Mouse (Mus musculus) adrenal gland, postnatal 14 days (tissue): ENCODE measurements around the gene Ninj2. TPM values are rescaled to one million over a fixed set of nuclear protein-coding genes. Genes with fewer than 3 reads are reported as not detected.

ENCODE experiments used
- DNase-seq: peaks from one replicate; pipeline ENCODE4 v3.0.0; 2021; ENCODE audit warnings: mixed read lengths
- total RNA-seq: library from RNA; stranded (reverse); gene quantifications from 2 replicates; pipeline ENCODE4 v1.2.3, GENCODE M21; 2021

The Ninj2 gene
- total RNA-seq, 1 experiment from 2014 or later: not detected

DNA sequence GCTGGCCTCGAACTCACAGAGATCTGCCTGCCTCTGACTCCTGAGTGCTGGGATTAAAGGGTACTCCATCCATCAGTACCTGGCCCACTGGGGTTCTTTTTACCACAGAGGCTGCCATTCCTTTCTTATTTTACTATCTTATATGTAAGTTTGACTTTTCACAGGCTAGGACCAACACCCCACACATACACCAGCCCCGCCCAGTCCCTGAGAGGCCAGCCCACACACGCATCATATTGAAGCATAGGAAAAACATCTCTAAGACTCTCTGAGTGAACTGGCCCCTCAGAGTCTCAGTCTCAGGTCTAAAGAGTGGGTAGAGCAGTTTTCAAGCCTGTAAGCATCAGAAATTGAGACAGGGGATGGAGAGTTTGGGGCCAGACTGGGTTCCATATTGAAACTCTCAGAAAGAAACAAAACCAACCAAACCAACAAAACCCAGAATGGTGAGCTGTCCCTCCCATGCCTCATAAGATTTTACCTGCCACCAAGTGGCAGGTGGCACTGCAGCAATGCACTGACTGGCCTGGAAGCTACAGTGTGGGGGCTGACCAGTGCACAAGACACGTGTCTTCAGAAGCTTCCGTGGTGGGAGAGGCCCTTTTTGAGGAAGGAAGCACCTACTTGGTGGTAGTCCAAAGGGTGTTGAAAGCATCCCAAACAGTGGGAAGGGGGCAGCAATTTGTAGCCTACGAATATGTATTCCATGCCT is 86.0 kb downstream of the Ninj2 start:
- DNase-seq: no peak

DNA sequence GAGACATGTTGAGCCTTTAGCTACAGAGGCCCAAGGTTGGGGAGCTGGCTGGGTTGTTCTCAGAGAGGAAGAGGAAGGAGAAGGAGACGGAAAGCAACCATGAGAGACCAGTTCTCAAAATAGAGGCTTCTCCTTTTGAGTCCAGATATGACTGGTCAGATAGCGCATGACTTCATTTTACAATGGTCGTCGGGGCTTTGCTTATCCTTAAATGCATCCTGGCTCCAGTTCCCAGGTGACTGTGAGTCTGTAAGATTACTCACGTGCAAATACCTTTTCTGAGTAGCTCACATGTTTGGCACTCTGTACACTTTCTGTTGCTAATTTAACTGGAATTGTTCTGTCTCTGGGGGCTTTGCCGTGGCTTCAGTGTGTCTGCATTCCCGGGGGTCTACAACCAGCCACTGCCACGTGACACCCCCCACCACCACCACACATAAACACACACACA is 86.6 kb downstream of the Ninj2 start:
- no peak for DNase-seq

DNA sequence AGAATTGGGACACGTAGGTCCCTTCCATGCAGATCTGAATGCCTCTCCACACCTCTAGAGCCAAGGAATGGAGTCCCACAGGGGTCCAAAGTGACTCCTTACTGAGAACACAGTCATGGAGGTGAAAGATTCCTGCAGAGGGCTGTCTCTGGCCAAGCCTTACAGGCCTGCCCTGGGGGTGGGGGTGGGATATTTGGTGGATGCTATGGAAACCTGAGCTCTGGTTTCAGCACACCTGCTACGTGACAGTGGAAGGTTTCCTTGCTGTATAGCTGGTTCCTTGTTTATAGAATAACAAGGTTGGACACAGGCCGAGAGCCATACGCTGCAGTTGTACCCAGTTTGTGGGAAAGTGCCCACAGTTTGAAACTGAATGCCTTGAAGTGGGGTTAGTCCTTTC is 87.3 kb downstream of the Ninj2 start:
- no peak for DNase-seq

DNA sequence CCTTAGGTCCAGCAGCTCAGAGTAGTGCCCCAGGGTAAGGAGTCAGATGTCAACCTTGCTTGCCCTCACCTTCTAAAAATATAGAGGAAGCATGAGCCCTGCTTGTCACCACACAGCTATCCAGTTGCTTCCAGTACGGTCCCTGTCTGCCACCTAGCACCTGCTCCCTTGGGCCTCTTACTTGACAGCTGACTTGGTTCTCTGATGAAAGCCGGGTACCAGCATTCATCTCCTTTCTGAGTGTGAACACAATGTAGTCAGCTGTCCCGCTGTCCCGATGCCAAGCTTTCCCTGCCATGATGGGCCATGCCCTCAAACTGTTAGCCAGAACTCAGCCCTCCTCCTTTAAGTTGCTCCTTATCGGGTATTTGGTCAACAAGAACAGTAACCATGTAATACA is 89.0 kb downstream of the Ninj2 start:
- no peak for DNase-seq

DNA sequence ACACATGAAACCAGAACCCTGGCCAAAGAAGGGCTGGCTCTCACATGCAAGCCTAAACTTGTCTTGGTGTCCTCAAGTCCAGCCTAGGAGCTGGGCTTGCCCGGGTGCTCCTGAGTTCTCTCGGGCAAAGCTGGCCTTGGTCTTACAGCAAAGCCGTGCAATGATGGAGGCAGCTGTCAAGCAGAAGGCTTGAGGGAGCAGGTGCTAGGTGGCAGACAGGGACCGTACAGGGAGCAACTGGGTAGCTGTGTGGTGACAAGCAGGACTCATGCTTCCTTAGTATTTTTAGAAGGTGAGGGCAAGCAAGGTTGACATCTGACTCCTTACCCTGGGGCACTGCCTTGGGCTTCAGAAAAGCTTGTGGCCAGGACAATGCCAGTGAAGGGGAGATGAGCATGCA is 90.6 kb downstream of the Ninj2 start:
- DNase-seq: no peak

DNA sequence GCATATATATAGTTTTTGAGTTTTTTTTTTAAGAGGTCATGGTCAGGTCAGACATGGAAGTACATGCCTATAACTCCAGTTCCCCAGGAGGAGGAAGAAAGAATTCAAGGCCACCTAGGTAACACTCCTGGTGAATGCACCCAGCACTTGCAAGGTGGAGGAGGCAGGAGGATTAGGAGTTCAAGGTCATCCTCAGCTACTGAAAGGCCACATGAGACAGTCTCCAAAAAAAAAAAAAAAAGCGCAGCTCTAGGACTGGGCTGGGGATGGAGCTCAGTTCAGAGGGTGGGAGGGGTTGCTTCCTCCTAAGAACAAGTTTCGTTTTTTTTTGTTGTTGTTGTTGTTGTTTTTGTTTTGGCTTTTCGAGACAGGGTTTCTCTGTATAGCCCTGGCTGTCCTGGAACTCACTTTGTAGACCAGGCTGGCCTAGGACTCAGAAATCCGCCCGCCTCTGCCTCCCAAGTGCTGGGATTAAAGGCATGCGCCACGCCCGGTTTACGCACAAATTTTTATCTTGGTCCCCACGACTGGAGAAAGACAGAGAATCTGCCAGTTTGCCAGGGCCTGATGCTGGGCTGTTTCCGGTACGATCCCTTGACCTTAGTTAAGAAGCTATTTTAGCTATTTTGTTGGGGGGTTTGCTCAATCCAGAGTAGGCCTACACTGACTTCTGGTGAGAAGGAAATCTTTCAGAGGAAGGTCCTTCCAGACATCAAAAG is 92.0 kb downstream of the Ninj2 start:
- no peak for DNase-seq

DNA sequence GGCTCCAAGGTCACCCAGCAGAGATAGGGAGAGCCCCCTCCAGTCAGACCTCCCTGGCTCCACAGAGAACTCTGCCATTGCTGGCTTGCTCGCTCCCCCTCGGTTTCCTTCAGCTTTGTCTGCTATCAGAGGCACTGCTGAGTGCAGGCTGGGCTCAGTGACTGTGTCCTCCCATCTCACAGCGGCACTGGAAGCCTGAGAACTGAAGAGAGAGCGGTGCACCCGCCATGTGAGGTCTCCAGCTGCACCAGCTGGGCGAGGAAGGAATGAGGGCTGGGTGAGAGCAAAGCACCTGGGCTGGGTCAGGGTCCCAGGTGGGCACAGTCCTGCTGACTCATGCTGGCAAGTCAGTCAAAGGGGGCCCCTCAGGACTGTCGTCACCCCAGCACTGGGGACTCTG is 92.6 kb downstream of the Ninj2 start:
- DNase-seq: no peak

DNA sequence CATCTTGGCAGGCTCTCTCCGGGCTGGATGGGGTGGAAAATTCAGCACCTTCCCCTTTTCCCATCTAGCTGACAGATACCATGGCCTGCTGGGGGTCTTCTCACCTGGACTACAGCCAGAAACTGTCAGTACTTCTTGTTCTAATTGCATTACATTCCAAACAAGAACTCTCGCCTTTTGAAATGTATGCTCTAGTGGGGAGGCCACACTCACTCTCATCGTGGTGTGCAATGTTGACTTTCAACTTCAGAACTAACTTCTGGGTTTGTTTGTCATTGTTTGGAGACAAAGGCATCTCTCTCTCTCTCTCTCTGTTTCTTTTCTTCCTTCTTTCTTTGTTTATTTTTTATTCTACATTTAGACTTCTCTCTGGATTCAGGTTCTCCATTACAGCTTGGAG is 93.4 kb downstream of the Ninj2 start:
- DNase-seq: no peak

DNA sequence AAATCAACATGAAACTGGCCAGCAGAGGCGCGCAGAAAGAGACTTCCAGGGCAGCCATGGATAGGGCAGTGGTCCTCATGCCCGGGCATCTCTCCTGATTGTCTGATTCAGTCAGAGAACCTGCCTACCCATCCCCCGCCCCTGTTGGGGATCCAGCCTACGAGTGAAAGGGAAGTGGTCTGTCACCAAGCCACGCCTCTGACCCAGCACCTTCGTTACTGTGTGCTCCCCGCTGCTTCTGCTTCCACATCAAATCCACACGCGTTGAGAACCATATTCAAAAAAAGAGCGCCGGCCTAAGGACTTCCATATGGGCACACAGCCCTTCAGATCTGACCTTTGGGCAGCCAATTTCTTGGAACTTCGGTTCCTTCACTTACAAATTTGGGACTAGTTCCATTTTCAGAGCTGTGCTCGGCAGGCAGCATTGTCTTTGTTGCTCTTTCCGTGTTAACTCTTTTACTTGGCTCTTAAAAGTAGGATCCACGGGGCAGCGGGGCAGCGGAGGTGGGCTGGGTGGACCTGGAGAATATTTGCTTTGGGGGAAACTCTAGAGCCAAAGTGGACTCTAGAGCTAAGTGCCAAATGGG is 94.5 kb downstream of the Ninj2 start:
- DNase-seq: peak; percentile 56

DNA sequence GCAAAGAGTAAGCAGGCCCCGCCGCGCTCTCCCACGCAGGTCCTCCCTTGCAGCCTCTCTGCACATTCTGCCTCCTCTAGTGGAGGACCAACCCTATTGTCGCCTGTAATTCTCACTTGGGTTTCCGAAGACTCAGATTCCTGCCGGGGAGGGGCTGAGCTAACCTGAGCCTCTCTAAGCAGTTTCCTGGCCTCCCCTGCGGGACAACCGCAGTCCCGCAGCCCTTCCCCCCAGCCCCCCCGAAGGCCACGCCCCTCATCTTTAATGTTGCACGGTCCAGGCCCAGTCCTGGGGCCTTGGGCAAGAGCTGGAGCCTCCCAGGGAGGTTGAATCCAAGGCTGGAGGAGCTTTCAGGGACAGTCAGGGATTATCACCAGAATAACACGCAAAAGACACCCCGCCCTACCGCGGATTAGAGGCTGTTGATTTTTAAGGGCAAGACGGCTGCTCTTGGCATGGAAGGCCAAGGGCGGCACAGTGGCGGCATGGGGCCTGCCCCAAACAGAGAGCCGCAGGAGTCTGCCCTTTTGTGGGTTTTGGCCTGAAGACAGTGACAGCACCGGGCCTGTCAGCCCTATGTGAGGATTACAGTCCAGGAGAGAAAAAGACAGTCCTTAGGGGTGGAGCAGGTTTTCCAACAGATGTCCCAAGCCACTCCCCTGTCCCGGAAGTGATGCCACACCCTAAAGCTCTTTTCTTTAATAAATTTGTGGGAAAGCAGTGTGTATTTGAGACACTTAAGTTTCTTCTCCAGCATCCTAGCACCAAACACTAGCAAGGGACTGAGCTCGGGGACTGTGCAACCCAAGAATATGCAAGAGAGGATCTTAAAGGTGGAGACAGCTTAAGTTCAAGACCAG is 95.5 kb downstream of the Ninj2 start:
- DNase-seq: peak; percentile 69

DNA sequence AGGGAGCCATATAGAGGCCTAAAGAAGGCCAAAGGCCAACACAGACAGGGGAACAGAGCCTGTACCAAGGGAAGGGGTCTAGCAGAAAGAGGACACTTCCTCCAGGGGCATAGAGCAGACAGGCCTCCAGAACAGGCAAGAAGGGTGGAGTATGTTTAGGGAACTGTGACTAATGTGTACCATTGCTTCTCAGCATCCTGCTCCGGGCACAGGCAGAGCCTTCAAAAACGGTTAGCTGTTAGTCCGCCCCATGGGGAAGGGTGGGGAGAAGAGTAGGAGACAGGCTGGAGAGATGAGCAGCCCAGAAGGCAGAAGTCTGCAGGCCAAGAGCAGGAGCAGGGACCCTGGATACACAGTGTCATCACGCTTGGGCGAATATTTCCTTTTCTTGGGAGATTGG is 96.1 kb downstream of the Ninj2 start:
- DNase-seq: no peak

DNA sequence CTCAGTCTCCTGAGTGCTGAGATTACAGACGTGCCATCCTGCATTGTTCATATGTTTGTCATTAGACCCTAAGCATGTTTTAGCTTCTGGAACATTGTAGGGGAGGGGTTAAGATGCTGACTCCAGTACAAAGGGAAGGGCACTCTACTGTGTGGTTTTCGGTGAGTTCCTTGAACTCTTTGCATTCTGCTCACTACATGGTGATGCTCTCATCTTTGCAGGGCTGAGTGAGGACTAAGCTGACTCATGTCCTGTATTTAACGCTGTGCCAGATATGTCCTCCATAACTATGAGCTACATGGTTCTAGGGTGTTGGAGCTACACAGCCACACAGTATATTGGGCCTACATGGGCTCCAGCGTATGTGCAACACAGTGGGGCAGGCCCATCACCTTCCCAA is 97.2 kb downstream of the Ninj2 start:
- DNase-seq: peak; percentile 15

DNA sequence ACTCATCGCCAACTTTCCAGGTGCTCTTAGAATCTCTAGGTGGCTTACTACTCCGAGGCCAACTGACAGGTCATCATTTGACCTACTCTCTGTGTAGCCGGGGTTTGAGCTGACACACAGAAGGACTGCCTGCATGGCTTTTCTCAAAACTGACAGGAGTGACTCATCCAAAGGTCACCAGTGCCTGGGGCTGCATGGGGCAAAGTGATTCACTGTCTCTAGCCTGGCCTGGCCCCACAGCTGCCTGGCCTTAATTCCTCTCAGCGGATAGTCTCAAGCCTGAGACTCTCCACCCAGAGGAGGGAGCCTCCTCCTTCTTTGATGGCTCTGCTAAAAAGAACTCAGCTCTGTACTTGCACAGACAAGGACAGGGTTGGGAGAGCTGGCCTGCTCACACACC is 97.8 kb downstream of the Ninj2 start:
- DNase-seq: peak; percentile 82

DNA sequence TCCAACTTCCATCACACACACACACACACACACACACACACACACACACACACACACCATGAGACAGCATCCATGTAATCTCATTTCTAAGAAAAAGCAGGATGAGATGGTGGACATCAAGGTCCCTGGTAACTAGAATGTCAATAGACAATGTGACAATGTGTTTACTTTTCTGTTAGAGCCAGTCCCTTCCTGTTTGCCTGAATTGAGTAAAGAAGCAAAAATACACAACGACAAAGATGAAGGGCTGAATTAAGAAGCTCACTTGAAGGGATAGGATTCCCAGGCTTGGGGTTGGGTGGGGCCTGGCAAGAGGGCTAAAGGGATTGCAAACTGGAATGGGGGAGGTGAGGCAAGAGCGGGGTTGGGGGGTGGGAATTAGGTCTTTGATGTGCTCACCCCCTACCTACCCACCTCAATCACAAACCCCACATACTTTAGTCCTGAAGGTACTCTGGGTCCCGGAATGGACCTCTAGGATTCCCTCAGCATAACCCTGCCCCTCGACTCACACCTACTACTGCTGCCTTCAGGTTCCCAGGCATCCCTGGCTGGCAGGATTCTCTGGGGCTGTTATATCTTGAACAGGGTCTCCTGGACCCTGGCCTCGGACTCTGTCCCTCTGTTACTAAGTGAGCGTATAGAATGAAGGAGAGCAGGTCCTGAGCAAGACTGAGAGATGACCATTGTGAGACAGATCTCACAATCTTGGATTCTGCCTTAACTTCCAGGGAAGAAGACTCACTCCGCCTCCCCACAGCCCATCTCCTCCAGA is 98.4 kb downstream of the Ninj2 start:
- DNase-seq: peak; percentile 16

DNA sequence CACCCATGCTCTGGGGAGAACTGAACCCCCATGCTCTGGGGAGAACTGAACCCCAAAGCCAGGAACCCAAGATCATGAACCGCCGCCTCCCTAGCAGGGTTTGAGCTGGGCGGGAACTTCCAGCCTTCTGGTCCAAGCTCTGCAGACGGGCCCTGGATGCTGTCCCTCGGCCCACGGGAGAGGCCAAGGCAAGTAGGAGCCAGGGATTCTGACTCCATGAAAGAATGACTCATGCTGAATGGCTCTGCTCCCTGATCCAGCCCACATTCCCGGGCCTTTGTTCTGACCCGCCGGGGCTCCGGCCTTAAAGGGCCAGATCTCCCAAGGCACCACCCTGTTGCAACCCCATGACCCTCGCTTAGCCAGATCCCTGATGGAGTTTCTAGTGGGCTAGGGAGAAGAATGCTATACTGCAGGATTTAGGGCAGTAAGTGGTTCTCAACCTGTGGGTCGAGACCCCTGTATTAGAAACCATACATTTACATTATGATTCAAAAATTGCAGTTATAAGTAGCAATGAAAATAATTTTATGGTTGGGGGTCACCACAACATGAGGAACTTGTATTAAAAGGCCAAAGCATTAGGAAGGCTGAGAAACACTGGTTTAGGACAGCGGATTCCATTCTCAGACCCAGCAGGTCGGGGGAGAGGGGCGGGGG is 99.2 kb downstream of the Ninj2 start:
- peak; percentile 91 for DNase-seq

DNA sequence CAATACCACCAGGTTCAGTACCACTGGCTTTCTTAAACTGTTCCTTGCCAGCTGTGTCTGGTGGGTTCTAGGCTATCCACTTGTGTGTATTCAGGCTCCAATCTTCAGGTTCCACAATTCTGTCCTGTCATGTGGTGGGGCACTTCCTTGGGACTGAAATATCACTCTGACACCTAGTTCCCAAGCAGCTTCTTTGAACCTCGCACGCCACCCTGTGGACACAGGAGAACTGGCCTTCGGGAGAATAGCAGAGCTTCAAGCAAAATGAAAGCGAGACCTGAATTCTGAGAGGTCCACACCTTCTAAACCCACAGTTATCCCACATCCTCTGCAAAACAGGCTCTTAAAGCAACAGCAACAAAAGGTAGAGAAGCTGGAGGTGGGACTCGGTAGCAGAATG is 100.0 kb downstream of the Ninj2 start:
- peak; percentile 92 for DNase-seq

DNA sequence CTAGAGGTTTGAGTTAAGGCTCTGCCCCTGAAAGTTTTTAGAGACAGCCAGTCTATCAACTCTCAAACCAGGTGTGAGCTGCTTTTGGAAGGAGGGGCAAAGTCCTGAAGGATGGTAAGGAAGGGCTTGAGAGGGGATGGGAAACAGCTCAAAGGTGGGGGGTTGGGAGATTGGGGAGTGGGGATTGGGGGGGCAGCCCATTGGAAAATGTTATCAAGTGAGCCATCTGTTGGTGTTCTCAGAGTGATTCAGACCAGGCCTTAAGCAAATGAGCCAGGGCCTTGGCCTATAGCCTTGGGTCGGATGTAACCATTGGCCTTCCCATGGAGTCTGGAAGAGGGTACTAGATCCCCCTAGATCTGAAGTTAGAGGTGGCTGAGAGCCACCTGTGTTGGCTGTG is 100.6 kb downstream of the Ninj2 start:
- no peak for DNase-seq

DNA sequence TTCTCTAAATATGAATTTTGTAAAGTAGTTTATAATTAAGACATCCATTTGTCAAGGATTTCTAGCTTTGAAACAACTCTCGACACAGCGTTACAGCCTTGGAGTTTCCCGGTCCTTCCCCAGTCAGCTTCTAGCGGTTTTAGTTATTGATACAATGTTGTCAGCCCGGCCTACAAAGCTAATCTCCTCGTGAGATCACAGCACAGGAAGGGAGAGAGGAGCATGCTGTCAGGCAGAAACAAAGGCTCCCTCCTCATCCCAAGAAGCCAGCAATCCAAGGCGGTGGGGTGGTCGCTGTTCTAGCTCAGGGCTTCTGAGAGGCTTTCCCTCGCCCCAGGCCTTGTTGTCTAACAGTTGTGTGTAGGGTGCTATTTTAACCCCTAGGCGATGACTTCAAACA is 101.2 kb downstream of the Ninj2 start:
- no peak for DNase-seq

DNA sequence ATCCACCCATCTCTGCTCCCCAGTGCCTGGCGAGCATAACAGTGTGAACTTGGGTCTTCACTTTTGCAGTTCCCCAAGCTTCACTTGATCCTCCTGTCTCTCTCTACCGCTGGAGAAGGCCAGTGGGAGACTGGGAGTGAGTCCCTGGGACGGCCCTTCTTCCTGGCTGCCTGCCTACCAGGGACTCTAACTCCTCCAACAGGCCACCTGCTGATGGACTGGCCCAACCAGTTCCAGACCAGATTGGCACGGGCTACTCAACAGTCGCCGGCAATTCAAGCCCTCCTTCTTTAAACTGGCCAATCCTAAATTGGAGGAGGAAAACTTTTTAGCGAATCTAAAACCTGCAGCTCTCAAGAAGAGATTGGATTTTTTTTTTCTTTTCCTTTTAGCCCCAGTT is 101.8 kb downstream of the Ninj2 start:
- no peak for DNase-seq

DNA sequence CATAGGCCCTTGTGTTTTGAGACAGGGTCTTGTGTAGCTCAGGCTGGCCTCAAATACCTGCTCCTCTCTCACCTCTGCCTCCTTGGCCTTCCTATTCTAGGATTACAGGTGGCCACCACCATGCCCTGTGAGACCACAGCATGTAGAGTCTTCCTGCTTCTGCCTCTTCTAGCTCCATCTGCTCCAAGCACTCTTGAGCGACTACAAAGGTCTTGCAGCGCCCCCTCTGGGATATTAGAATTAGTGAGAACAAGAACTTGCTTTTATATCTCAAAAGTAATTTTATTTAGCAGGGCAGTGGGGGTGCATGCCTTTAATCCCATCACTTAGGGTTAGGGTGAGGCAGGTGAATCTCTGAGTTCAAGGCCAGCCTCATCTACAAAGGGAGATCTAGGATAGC is 103.7 kb downstream of the Ninj2 start:
- peak; percentile 69 for DNase-seq

DNA sequence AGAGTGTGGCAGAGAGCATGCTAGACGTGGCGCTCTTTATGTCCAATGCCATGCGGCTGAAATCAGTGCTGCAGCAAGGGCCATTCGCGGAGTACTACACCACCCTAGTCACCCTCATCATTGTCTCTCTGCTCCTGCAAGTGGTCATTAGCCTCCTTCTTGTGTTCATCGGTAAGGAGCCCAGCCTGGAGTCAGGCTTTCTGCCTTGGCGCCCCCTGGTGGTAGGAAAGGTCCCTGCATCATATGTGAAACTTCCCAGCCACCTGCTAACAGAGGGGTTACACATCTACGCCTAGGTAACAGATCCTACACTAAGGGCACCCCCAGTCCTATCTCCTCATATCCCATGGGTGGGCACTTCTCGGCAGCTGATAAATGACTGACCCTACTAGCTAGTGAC is 104.8 kb downstream of the Ninj2 start:
- peak; percentile 89 for DNase-seq
